Mouse (Mus musculus): Measurements from ENCODE around the gene Amigo2.

DNA sequence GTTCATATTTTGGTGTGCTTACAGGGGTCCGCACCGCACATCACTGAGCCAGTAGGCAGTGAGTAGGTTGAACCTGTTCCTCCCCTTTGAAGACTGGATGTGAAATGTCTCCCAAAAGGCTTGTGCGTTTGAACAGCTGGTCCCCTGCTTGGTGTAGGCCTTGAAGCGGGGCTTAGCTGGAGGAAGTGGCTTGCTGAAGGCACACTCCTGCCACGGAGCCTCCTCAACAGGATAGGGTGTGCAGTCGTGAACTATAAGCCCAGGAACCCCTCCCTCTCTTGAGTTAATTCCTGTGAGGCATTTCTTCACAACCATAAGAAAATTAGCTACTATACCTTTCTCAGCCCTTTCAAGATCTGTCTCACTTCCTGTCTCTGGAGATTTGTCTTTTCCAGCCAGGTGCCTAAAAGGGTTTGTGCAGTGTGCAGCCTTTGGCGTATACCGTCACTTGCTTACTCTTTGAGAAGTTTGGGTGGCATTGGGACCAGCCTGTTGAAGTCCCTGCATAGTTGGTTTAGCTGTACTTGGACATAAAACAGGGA lies 5.5 kb upstream of the Amigo2 start:
- TF ChIP-seq CTCF (IDR thresholded peaks at IDR 0.05; ENCODE audit: insufficient read depth, low read length) (no peak), POLR2A (IDR thresholded peaks at IDR 0.05; ENCODE audit: borderline replicate concordance, extremely low read depth, low read depth, low read length) (no peak)

Data from lung, adult 2 months (tissue).